Mouse (Mus musculus) testis, adult 10 weeks (tissue): ENCODE results near the gene Tgif2lx1. TPM values are rescaled to one million over a fixed set of nuclear protein-coding genes. Genes with fewer than 3 reads are reported as not detected.

Source experiments
- polyA plus RNA-seq: library from polyadenylated mRNA; stranded (reverse); fragments of 350-450 nt; fragmentation: Illumina TruSeq; extraction: RNeasy Lipid Tissue Mini Kit (QIAGEN cat#74804); gene quantifications from one replicate; pipeline ENCODE4 v1.2.3, GENCODE M21; 2014; ENCODE audit warnings: low read depth, low replicate concordance

Tgif2lx1 gene
- polyA plus RNA-seq: 49.7 TPM

GRCm38 (mm10) chrX:118480637-118481036 is at the start of gene Tgif2lx1:
TSS of gene Tgif2lx1 (minus strand) at chrX:118480737.

Other genes starting within 250 kb of the Tgif2lx1 start
- gene Tgif2lx2, start 53.5 kb downstream of the Tgif2lx1 start, polyA plus RNA-seq: 43.3 TPM